Mouse (Mus musculus) intestine, embryonic 15.5 days (tissue): ENCODE results near the gene Kif1bp. TPM values are rescaled to one million over a fixed set of nuclear protein-coding genes. Genes with fewer than 3 reads are reported as not detected.
A peak's percentile ranks its signal among the peaks of the same experiment; 100 is the strongest.
"Not testable (repeated sequence)": the region's sequence is repeated elsewhere in the genome, so short reads cannot be mapped to it uniquely, and the experiment has no call there.

ENCODE experiments used
- ATAC-seq: fragments of 200-750 bp; cut with Nextera tagmentation; 2 replicates; pipeline ENCODE4 v1.8.0; 2017; ENCODE audit warnings: moderate TSS enrichment, moderate library complexity
- H3K27ac ChIP-seq: fragments of 300-500 bp; sonication (generic); 2 replicates; pipeline ENCODE4 v1.5.1; 2015; ENCODE audit warnings: mild to moderate bottlenecking, inconsistent platforms
- H3K27me3 ChIP-seq: fragments of 300-500 bp; sonication (generic); replicated peaks from 2 replicates; pipeline ENCODE4 v1.6.1; 2015; ENCODE audit warnings: inconsistent platforms
- H3K36me3 ChIP-seq: fragments of 300-500 bp; sonication (generic); 2 replicates; pipeline ENCODE4 v1.6.1; 2015; ENCODE audit warnings: inconsistent platforms
- H3K4me1 ChIP-seq: fragments of 300-500 bp; sonication (generic); replicated peaks from 2 replicates; pipeline ENCODE4 v1.6.1; 2015; ENCODE audit warnings: inconsistent platforms
- H3K4me2 ChIP-seq: fragments of 300-500 bp; sonication (generic); replicated peaks from 2 replicates; pipeline ENCODE4 v1.6.1; 2015; ENCODE audit warnings: mild to moderate bottlenecking, inconsistent platforms
- H3K4me3 ChIP-seq: fragments of 300-500 bp; sonication (generic); replicated peaks from 2 replicates; pipeline ENCODE4 v1.5.1; 2015; ENCODE audit warnings: inconsistent platforms
- H3K9ac ChIP-seq: fragments of 300-500 bp; sonication (generic); 2 replicates; pipeline ENCODE4 v1.6.1; 2015; ENCODE audit warnings: inconsistent platforms
- H3K9me3 ChIP-seq: fragments of 300-500 bp; sonication (generic); 2 replicates; pipeline ENCODE4 v1.6.1; 2016; ENCODE audit warnings: inconsistent platforms
- WGBS: fragments of 180-500 bp; shearing (Covaris S2); methylation state at CpG from one replicate; pipeline ENCODE4 v1.1.7; 2015; 5-methylcytosine and 5-hydroxymethylcytosine counted together
- polyA plus RNA-seq: library from polyadenylated mRNA; unstranded; fragments of >200 nt; fragmentation: Nextera tagmentation; extraction: Ambion mirVana; gene quantifications from 2 replicates; pipeline ENCODE4 v1.2.1, GENCODE M21; 2015

The Kif1bp gene
- polyA plus RNA-seq: 29.7 and 30.2 TPM in 2 replicates

DNA sequence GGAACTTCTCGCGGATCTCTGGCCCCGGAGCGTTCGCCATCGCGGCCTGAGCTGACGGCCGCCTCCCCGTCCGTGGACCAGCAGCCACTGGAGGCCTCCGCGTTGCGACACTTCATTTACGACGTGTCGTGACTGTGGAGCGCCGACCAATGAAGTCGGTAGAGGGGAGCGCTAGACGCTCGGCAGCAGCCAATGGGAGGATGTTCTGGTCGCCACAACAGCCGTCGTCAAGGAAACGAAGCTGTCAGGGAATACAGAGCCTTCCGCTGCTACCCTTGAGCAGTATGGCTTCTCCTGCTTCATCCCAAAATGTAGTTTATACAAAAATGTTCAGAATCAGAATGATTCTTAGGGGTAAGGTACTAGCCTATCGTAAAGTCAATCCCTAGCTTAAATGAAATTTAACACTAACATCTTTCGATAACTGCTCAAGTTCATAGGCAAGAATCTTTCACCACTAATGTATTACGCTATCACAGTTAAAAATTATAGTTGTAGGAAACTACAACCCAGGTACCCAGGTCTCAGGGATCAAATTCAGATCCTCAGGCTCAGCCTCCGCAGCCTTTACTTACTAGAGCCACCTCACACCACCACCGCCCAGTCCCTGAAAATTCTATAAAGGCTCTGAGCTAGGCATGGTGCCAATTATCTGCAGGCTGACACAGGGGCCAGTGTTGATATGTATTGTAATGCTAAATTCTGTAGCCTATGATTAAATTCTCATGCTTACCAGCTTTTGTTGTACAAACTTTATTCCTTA lies at the start of gene Kif1bp:
Kif1bp (minus strand) TSS at position 120 of the 763 bp plus-strand sequence.
- Histone ChIP-seq H3K27me3 (no peaks in the 10 kb centered on the region), H3K9me3 (no peaks in the 10 kb centered on the region), H3K9ac (peak within 1 kb of the TSS; percentile 84), H3K4me3 (peak within 1 kb of the TSS; percentile 83), H3K4me1 (peaks cover 8% of the 10 kb centered on the region), H3K27ac (peak within 1 kb of the TSS; percentile 77), H3K4me2 (peak within 1 kb of the TSS; percentile 92), H3K36me3 (peaks cover 18% of the 10 kb centered on the region)
- peak; percentile 100 for ATAC-seq
- 4% methylated on average over 33 of the region's 33 CpGs for WGBS

DNA sequence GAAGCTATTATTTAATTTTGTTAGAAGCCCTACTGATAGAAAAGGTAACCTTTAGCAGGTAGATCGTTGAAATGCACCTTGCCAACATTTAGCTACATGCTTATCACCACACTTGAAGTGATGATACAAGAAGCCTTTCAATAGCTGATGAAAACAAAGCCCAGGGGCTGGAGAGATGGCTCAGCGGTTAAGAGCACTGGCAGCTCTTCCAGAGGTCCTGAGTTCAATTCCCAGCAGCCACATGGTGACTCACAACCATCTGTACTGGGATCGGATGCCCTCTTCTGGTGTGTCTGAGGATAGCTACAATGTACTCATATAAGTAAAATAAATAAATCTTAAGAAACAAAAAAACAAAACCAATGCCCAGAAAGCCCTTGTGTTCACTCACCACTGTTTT lies 25.9 kb upstream of the Kif1bp start:
- Histone ChIP-seq H3K9me3 (no peaks in the 10 kb centered on the region), H3K9ac (no peak overlapping the region), H3K4me3 (no peak overlapping the region), H3K4me1 (no peaks in the 10 kb centered on the region), H3K36me3 (no peaks in the 10 kb centered on the region), H3K27me3 (no peaks in the 10 kb centered on the region), H3K27ac (no peak overlapping the region), H3K4me2 (no peak overlapping the region)
- WGBS: 85% methylated on average over 3 of the region's 3 CpGs
- ATAC-seq: no peak

DNA sequence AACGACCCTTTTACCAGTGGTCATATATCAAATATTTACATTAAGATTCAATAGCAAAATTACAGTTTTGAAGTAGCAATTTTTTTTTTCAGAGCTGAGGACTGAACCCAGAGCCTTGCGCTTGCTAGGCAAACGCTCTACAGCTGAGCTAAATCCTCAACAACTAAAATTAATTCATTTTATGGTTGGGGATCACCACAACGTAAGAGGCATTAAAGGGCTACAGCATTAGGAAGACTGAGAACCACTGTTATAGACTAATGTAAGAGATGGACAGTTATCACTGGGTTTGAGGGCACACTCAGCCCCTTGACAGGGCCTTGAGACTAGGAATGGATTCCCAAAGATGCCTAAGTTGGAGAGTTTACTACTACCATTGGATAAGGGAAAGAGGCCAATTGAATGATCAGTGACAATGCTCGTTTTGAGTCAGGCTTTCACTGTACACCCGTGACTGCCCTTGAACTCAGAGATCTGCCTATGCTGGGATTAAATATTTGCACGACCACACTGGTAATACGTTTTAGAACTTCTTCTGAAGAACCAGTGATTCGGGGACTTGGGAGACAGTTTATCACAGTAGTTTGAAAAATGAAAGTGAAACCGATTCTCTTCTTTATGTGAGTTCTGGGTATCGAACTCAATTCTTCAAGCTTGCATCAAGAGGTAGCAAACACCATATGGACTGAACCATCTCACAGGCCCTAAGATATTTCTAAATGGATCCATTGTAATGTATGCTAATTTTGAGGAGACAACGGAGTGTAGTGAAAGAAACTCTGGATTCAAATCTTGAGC lies 25.2 kb upstream of the Kif1bp start:
- no peaks in the 10 kb centered on the region for H3K9me3 ChIP-seq
- H3K36me3 ChIP-seq: no peaks in the 10 kb centered on the region
- H3K4me1 ChIP-seq: no peaks in the 10 kb centered on the region
- WGBS: 82% methylated on average over 12 of the region's 12 CpGs
- no peak overlapping the region for H3K27ac ChIP-seq
- ATAC-seq: no peak
- H3K27me3 ChIP-seq: no peaks in the 10 kb centered on the region
- 0 out of 2 replicates have a peak overlapping the region, but pooled peaks have one; percentile 99 for H3K4me3 ChIP-seq
- no peak overlapping the region for H3K9ac ChIP-seq
- H3K4me2 ChIP-seq: peak overlapping the region; percentile 80; the same call in 1 of the 2 replicates

DNA sequence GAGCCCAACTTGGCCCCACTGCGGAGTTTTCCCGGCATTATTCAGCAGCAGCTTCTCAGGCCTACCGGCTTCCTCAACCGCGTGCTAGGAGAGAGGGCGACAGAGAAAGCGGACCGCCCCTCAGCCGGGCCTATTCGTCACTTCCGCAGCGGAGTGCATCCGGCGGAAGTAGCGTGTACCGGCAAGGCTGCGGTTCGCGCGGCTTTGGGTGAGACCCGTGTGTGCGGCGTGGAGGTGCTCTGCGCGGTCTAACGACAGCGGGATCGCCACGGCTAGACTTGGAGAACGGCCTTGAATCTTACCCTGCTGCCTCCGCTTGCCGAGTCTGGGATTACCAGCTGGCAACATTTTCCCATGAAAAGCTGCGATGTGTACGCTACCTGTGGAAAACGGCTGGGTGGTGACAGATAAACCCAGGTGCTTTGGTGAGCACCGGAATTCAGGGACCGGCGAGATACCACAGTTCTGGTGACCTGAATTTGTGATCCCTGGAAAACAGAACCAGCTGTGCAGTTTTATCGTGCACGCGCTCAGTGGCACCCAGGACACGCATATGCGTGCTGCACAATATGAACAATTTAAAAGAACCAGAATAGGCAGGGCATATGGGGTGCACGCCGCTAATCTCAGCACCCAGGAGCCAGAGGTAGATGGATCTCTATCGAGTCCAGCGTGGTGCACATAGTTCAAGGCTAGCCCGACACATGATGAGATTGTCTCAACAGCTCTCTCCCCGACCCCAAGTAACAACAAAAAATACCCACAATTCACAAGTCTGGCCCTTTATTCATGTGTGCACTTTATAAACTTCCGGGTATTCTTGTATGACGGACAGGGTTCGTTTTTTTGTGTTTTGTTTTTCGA lies 24.2 kb upstream of the Kif1bp start, which contains the start of gene Ddx21:
Ddx21 (minus strand) TSS at position 105 of the 864 bp plus-strand sequence.
- peak within 1 kb of the TSS; percentile 80 for H3K4me2 ChIP-seq
- H3K4me3 ChIP-seq: peak within 1 kb of the TSS; percentile 99
- 5% methylated on average over 53 of the region's 53 CpGs for WGBS

DNA sequence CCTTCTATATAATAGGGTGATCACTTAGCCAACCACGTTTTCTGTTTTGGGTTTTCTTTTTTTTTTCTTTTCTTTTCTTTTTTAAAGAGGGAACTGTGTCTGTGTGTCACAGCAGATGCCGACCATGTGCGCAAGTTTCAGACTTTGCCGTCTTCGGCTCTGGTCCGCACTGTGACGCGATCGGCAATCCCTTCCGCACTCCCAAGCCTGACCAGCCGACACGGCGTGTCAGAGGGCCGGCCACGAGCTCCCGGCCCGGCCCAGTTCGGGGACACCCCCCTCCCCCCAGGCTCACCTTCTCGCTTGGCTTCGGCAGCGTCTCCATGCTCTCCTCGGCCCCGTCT lies 23.5 kb upstream of the Kif1bp start:
- ATAC-seq: peak; percentile 89
- Histone ChIP-seq H3K36me3 (peaks cover 12% of the 10 kb centered on the region; the same call in 1 of the 2 replicates), H3K4me1 (no peaks in the 10 kb centered on the region), H3K9ac (peak overlapping the region; percentile 82), H3K4me2 (peak overlapping the region; percentile 80), H3K27me3 (no peaks in the 10 kb centered on the region), H3K9me3 (no peaks in the 10 kb centered on the region), H3K27ac (peak overlapping the region; percentile 76), H3K4me3 (peak overlapping the region; percentile 99)
- under 1% methylated on average over 23 of the region's 23 CpGs for WGBS

More for the DNA sequence above, 24.2 kb upstream of the Kif1bp start, which contains the start of gene Ddx21:
- H3K27me3 ChIP-seq: no peaks in the 10 kb centered on the region
- peak within 1 kb of the TSS; percentile 76 for H3K27ac ChIP-seq
- ATAC-seq: peak; percentile 99
- peaks cover 7% of the 10 kb centered on the region; the same call in 1 of the 2 replicates for H3K36me3 ChIP-seq
- peak within 1 kb of the TSS; percentile 82 for H3K9ac ChIP-seq
- no peaks in the 10 kb centered on the region for H3K4me1 ChIP-seq
- H3K9me3 ChIP-seq: no peaks in the 10 kb centered on the region

DNA sequence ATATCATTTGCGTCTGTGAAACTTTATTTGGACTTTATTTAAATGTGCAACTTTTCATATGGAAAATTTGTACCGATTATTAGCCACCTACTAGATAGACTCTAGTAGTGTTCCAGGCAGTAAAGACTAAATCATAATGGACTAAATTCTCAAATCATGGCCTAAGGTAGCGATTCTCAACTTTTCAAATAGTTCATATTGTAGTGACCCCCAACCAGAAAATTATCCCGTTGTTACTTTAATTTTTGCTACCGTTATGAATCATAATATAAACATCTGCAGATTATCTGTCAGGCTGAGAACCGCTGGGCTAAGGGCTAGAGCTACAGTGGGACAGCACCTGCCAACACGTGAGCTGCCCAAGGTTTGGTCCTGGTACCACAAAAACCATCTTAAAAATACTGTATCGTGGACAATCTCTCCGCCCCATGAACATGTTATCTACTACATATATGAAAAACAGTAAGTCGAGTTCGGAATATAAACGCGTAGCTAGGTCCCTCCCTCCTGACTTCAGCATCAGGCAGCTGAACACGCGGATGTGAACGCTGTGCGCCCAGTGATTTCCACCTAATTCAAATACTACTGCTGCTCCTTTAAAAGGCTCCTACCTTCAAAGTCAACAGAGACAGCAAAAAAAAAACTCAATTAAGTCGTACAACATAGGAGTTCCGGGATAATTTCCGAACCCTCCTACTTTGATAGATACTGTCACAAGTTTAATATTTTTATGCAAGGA lies 23.0 kb upstream of the Kif1bp start:
- Histone ChIP-seq H3K9me3 (no peaks in the 10 kb centered on the region), H3K4me1 (no peaks in the 10 kb centered on the region), H3K9ac (peak overlapping the region; percentile 82), H3K4me3 (peak overlapping the region; percentile 99), H3K4me2 (peak overlapping the region; percentile 80), H3K27ac (no peak overlapping the region), H3K36me3 (peaks cover 13% of the 10 kb centered on the region; the same call in 1 of the 2 replicates), H3K27me3 (no peaks in the 10 kb centered on the region)
- no peak for ATAC-seq
- WGBS: 10% methylated on average over 20 of the region's 20 CpGs

DNA sequence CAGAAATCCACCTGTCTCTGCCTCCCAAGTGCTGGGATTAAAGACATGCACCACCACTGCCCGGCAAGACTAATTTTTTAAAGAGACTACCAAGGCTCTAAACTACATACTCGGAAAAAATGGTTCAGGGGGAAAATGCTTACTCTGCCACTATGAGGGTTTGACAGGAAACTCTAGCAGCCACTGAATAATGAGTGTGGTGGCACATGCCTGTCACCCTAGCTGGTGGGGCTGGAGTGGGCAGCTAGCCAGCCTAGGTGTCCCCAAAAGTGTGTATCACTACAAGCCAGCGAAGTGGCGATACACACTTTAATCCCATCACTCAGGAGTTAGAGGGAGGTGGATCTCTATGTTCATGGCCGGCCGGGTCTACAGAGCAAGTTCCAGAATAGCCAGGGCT lies 21.8 kb upstream of the Kif1bp start:
- ATAC-seq: no peak
- 83% methylated on average over 6 of the region's 6 CpGs for WGBS
- Histone ChIP-seq H3K4me1 (no peaks in the 10 kb centered on the region), H3K36me3 (peaks cover 13% of the 10 kb centered on the region; the same call in 1 of the 2 replicates), H3K9ac (no peak overlapping the region), H3K4me2 (no peak overlapping the region), H3K4me3 (no peak overlapping the region), H3K9me3 (no peaks in the 10 kb centered on the region), H3K27me3 (no peaks in the 10 kb centered on the region), H3K27ac (no peak overlapping the region)

DNA sequence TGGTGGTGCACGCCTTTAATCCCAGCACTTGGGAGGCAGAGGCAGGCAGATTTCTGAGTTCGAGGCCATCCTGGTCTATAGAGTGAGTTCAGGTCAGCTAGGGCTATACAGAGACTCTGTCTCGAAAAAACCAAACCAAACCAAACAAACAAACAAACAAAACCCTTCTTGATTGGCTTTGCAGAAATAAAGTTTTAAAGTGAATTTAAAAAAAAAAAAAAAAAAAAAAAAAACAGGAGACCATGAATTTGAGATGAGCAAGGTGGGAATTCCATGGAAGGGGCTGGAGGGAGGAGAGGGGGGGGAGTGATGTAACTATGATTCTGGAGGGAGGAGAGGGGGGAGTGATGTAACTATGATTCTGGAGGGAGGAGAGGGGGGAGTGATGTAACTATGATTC lies 21.1 kb upstream of the Kif1bp start:
- not testable (repeated sequence) for H3K9me3 ChIP-seq, H3K4me1 ChIP-seq, H3K27me3 ChIP-seq, H3K27ac ChIP-seq, ATAC-seq, H3K9ac ChIP-seq, H3K4me2 ChIP-seq, H3K4me3 ChIP-seq
- peaks cover 19% of the 10 kb centered on the region; the same call in 1 of the 2 replicates for H3K36me3 ChIP-seq
- 92% methylated on average over 3 of the region's 3 CpGs for WGBS

DNA sequence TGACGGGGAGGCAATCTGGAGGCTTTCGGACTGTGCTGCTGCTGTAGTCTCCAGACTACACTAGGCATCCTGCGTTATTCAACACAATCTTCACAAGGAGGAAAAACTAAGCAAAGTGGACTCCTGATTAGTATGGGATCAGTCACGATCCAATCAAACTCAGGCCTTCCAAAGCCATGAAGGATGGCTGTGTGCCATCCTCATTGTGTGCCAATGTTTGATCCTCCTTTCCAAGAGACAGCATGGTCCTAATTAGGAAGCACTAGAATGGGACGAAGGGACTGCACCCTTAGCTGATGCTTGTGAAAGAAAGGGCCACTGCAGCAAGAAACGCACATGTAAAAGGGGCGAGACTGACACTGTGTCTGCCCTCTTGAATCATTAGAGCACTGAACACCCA lies 14.2 kb upstream of the Kif1bp start:
- Histone ChIP-seq H3K4me1 (no peaks in the 10 kb centered on the region), H3K27me3 (no peaks in the 10 kb centered on the region), H3K9ac (no peak overlapping the region), H3K27ac (no peak overlapping the region), H3K4me3 (no peak overlapping the region), H3K4me2 (no peak overlapping the region), H3K9me3 (no peaks in the 10 kb centered on the region), H3K36me3 (peaks cover 49% of the 10 kb centered on the region)
- ATAC-seq: no peak
- 89% methylated on average over 7 of the region's 7 CpGs for WGBS

DNA sequence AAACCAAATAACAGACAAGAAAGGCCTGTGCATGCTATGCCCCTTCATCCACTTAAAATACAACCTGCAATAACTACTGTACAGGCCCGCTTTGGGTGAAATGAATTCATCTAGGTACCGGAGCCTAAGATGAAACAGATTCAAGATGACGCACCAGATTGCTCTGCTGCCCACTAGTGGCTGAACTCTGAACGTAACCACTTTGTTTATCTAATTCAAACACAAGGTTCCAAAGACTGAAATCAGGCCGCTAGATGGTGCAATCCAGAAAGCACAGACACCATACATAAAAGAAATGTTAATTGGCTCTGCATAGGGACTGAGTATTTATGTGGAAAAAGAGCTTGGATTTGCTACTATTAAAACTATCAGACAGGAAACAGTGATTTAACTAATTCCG lies 11.9 kb upstream of the Kif1bp start:
- Histone ChIP-seq H3K4me2 (no peak overlapping the region), H3K9ac (no peak overlapping the region), H3K4me3 (no peak overlapping the region), H3K36me3 (peaks cover 57% of the 10 kb centered on the region), H3K27ac (no peak overlapping the region), H3K9me3 (no peaks in the 10 kb centered on the region), H3K4me1 (no peaks in the 10 kb centered on the region), H3K27me3 (no peaks in the 10 kb centered on the region)
- 41% methylated on average over 6 of the region's 6 CpGs for WGBS
- ATAC-seq: peak; percentile 71

DNA sequence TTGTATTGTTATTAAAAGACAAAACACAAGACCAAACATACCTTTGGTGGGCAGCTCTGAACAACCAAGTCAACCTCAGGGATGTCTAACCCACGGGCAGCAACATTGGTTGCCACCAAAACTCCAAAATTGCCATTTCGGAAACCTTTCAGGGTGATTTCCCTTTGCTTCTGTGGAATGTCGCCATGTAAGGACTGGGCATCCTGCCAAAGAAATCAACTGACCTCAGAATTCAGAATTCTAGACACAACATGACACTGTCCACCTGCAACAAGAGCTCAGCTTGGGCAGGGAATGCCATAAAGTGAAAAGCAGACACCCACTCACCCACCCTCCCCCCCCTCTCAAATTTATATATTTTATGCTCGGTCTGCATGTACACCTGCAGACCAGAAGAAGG lies 10.4 kb upstream of the Kif1bp start:
- H3K36me3 ChIP-seq: peaks cover 65% of the 10 kb centered on the region
- no peak overlapping the region for H3K9ac ChIP-seq
- no peaks in the 10 kb centered on the region for H3K27me3 ChIP-seq
- H3K4me3 ChIP-seq: no peak overlapping the region
- H3K4me1 ChIP-seq: no peaks in the 10 kb centered on the region
- H3K4me2 ChIP-seq: no peak overlapping the region
- no peaks in the 10 kb centered on the region for H3K9me3 ChIP-seq
- WGBS: 82% methylated on average over 4 of the region's 4 CpGs
- no peak for ATAC-seq
- H3K27ac ChIP-seq: no peak overlapping the region
